Mouse (Mus musculus): ENCODE measurements around the gene Ttc13. TPM values are rescaled to one million over a fixed set of nuclear protein-coding genes. Genes with fewer than 3 reads are reported as not detected.

Gene Ttc13
- total RNA-seq (2021), result 10 to 100 TPM; 57.8 to 58.7 TPM

- intact Hi-C loops (cut with DNase I), result no loop called here
- peak; percentile 95 to 97 for DNase-seq (ENCODE audit: extremely low spot score in 1 of 2, low spot score in 2 of 2)
These were observed at the start of gene Ttc13, which contains the start of gene Arv1 for GRCm38 (mm10) chr8:124721862-124722515. Gene Ttc13, minus strand, starts transcription at chr8:124721983. Gene Arv1, plus strand, starts transcription at chr8:124722139.

- DNase-seq (ENCODE audit: extremely low spot score in 1 of 2, low spot score in 2 of 2), result no peak
- intact Hi-C loops (cut with DNase I), result no loop called here
These were observed 41.3 kb upstream of the Ttc13 start for GRCm38 (mm10) chr8:124763061-124763460.

DNA sequence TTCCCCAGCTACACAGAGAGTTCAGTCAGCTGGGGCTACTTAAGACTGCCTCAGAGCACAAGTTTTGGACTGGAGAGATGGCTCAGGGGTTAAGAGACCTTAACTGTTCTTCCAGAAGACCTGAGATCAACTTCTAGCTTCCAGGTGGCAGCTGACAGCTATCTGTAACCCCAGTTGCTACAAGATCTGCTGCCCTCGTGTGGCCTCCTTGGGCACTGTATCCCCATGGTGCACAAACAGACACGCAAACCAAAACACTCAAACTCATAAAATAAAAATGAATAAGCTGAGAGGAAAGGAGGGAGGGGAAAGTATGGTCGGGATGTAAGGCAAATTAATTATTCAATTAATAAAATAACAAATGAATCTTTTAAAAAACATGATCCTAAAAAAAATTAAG lies 36.8 kb upstream of the Ttc13 start:
- intact Hi-C loops (cut with DNase I), result no loop called here
- DNase-seq (ENCODE audit: extremely low spot score in 1 of 2, low spot score in 2 of 2), result no peak

- DNase-seq (ENCODE audit: extremely low spot score in 1 of 2, low spot score in 2 of 2), result no peak
- intact Hi-C loops (cut with DNase I), result no loop called here
These were observed 34.8 kb upstream of the Ttc13 start for GRCm38 (mm10) chr8:124756601-124757000.

DNA sequence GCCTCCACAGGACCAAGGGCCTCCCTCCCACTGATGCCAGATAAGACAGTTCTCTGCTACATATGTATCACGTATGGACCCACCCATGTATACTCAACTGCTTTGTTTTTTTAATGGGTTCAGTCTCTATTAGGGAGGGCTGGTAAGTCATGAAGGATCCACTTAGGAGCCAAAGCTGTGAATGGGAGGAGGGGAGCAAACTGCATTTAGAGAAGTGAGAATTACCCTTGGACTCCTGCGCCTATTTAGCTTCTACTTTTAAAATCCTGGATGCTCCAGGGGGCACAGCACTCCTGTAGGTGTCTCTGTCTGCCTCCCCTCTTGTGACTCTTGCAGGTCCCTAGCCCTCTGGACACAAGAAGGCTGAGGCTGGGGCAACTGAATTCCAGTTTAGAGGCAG lies 34.4 kb upstream of the Ttc13 start:
- intact Hi-C loops (cut with DNase I), result no loop called here
- no peak for DNase-seq (ENCODE audit: extremely low spot score in 1 of 2, low spot score in 2 of 2)

DNA sequence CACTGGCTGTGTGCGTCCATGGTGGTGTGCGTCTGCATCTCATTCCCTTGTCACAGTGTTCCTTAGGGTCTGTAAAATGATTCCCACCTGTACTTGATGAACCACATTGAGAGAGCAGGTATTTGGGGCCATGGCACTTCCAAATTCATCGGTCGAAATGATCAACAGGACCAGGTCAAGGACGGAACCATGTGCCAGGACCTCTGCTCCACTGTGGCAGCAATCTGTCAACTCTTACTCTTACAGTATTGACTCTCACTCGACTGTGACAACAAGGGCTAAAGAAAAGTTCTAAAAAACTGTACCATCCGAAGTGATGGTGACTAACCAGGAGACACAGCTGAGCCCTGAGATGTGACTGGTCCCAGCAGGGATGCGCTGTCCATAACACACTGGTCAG lies 33.7 kb upstream of the Ttc13 start:
- DNase-seq (ENCODE audit: extremely low spot score in 1 of 2, low spot score in 2 of 2), result no peak
- intact Hi-C loops (cut with DNase I), result no loop called here

DNA sequence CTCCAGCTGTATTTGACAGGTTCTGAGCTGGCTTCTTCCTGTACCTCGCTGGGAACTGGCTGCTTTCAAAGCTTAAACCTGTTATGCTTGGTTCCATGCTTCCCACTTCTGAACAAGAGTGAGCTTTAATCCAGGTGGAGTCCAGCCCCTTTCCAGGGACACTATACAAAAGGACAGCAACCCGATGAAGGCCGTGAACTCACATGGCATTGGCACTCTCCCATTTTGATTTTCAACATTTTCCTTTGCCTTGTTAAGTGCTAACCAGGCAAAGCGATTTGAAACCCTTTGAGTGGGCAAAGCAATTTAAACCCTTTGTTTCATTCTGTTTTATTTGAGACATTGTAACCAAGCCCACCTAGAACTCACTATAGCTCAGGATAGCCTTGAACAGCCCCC lies 33.0 kb upstream of the Ttc13 start:
- intact Hi-C loops (cut with DNase I), result no loop called here
- DNase-seq (ENCODE audit: extremely low spot score in 1 of 2, low spot score in 2 of 2), result no peak

DNA sequence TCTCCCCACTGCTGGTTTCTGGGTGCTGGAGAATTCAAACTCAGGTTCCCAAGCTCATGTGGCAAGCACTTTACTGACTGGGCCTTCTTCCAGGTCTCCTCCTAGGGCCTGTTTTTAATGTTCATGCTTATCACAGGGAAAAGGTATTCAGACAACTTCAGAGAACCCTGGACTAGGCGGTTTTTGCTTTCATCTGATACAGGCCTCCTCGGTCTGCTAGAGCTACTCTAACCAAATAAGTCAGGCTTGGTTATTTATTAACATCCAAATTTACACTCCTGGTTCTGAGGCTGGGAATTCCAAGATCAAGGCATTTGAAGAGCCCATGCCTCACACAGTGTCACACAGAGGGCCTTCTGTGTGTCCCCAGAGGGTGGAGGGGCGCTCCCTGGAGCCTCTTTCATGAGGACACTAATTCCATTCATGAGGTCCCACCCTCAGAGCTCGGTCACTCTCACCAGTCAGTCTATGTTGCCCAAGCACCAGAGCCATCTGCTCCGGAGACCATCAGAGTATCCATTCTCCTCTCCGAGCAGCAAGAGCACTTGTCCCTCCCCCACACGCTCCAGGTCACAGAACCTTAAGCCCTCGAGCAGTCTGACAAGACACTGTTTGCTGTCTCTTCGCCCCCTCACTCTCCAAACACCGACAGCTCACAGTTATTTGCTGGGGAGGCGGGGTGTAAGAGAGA lies 32.5 kb upstream of the Ttc13 start:
- intact Hi-C loops (cut with DNase I), result no loop called here
- peak; percentile 52 to 55 for DNase-seq (ENCODE audit: extremely low spot score in 1 of 2, low spot score in 2 of 2)

DNA sequence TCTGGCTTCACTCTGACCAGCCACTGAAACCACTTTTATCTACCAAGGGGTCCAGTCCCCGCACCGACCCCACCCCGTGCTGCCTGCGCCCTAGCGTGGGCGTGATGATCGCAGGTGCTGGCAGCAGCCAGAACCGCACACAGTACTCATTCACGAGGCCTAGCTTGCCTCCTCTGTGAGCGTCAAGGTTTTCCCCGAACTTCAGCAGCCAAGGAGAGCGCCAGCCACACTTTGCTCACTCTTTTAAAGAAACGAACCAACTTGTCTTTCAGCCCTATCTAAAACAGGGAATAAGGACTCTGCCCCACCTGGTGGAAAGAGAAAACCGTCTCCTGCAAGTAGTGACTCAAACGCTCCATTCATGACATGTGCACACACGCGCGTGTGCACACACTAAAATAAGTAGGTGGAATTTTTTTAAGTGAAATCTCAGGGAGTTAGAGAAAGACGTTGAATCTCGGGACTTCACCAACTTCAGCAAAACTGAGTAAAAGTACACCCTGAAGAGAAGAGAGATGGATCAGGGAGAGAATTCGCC lies 30.6 kb upstream of the Ttc13 start:
- intact Hi-C loops (cut with DNase I), result no loop called here
- DNase-seq (ENCODE audit: extremely low spot score in 1 of 2, low spot score in 2 of 2), result no peak

DNA sequence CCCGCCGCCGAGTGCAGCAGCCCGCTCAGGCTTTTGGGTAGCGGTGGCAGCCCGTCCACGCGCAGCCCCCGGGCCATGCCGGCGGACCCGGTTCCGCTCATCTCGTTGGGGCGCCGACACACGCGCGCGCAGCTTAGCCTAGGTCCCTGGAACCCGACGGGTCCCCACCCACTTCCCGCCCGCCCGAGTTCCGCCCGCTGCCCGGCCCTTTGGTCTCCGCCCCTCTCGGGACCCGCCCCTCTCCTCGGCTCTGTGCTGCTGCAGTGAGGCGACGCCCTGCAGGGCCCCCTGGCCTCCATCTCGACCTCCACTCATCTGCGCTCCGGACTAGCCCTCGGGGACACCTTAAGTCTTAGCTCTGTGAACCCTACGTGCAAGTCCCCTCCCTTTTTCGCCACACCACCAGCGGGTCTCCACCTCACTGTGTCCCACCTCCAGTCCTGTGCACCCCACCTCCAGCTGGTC lies 30.0 kb upstream of the Ttc13 start, which contains the start of gene Fam89a:
Fam89a (minus strand) TSS at position 124 of the 465 bp plus-strand sequence.
- intact Hi-C loops (cut with DNase I), result no loop called here
- peak in 1 of 2 experiments; percentile 76 for DNase-seq (ENCODE audit: extremely low spot score in 1 of 2, low spot score in 2 of 2)

GRCm38 (mm10) chr8:124751191-124751590 lies 29.4 kb upstream of the Ttc13 start:
- intact Hi-C loops (cut with DNase I), result no loop called here
- DNase-seq (ENCODE audit: extremely low spot score in 1 of 2, low spot score in 2 of 2), result peak in 1 of 2 experiments; percentile 38

- intact Hi-C loops (cut with DNase I), result no loop called here
- no peak for DNase-seq (ENCODE audit: extremely low spot score in 1 of 2, low spot score in 2 of 2)
These were observed 24.9 kb upstream of the Ttc13 start for GRCm38 (mm10) chr8:124746661-124747060.

DNA sequence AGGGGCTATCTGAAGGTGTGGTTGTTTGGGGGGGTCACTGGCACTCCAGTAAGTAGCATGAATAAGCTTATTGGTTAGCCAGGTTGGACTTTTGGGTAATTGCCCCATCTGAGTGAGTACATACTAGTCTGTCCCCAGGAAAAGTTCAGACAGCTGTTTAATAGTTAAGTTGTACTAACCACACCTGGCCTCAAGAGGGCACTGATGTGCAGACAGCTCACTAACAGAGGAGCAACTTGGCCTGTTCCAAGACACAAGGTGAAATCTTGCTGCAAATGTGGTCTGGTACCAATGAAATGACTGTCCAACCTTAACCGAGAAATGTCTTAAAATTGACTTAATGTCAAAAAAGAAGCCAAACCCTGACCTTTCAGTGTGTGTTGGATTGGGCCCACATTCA lies 17.5 kb upstream of the Ttc13 start:
- no peak for DNase-seq (ENCODE audit: extremely low spot score in 1 of 2, low spot score in 2 of 2)
- intact Hi-C loops (cut with DNase I), result no loop called here

- no peak for DNase-seq (ENCODE audit: extremely low spot score in 1 of 2, low spot score in 2 of 2)
- intact Hi-C loops (cut with DNase I), result no loop called here
These were observed 13.7 kb upstream of the Ttc13 start for GRCm38 (mm10) chr8:124735371-124735911.

- no peak for DNase-seq (ENCODE audit: extremely low spot score in 1 of 2, low spot score in 2 of 2)
- intact Hi-C loops (cut with DNase I), result no loop called here
These were observed 11.0 kb upstream of the Ttc13 start for GRCm38 (mm10) chr8:124732828-124733227.

DNA sequence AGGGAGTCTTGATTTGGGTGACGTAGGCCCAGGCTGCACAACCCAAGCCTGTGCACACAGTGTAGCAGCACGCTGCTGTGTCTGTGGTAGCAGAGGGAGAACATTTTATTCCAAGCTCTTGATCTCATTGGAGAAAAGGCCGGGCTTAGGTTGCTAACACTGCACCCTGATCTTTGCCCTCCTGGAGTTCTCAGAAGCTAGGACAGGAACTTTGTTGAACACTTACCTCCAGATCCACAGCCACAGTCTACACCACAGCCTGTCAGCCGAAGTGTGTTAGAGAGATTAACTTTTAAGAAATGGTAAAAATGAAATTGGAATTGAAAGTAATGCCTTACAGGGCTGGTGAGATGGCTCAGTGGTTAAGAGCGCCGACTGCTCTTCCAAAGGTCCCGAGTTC lies 2.5 kb upstream of the Ttc13 start:
- intact Hi-C loops (cut with DNase I), result no loop called here
- DNase-seq (ENCODE audit: extremely low spot score in 1 of 2, low spot score in 2 of 2), result no peak

- DNase-seq (ENCODE audit: extremely low spot score in 1 of 2, low spot score in 2 of 2), result peak in 1 of 2 experiments; percentile 17
These were observed 583 bp downstream of the Ttc13 start for GRCm38 (mm10) chr8:124720938-124721861.

GRCm38 (mm10) chr8:124720133-124720532 lies 1.6 kb downstream of the Ttc13 start:
- peak in 1 of 2 experiments; percentile 18 for DNase-seq (ENCODE audit: extremely low spot score in 1 of 2, low spot score in 2 of 2)
- intact Hi-C loops (cut with DNase I), result no loop called here

More at GRCm38 (mm10) chr8:124720938-124721861, 583 bp downstream of the Ttc13 start:
- intact Hi-C loops (cut with DNase I), result no loop called here

- intact Hi-C loops (cut with DNase I), result no loop called here
These were observed 6.0 kb downstream of the Ttc13 start for GRCm38 (mm10) chr8:124715736-124716135.

More at GRCm38 (mm10) chr8:124715736-124716135, 6.0 kb downstream of the Ttc13 start:
- no peak for DNase-seq (ENCODE audit: extremely low spot score in 1 of 2, low spot score in 2 of 2)
